Mouse (Mus musculus): ENCODE measurements around the gene As3mt.

The As3mt gene

GRCm38 (mm10) chr19:46696482-46696881 is 10.8 kb upstream of the As3mt start:
- in situ Hi-C loops (cut with MboI; ENCODE audit: low pct_unique_long_range_greater_than_20kb in 1 of 2, low sequenced_read_pairs in 2 of 2, unreplicated experiment in 1 of 2), result no loop called here

DNA sequence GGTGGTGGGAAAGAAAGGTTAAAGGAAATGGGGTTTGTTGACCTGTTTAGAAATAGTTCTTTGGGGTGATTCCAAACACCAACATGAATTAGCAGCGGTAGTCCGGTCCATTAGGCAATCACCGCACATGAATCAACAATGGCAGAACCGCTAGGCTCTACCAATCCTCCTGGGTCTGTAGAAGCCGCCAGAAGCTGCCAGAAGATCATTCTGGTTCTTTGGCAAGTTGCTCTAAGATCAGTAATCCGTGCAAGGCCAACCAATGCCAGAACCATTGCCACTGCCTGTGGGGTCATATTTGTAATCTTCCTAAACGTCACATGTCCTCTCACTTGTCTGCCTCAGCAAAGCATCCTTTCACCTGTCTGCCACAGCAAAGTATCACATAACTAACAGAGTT is 10.3 kb upstream of the As3mt start:
- in situ Hi-C loops (cut with MboI; ENCODE audit: low pct_unique_long_range_greater_than_20kb in 1 of 2, low sequenced_read_pairs in 2 of 2, unreplicated experiment in 1 of 2), result no loop called here

DNA sequence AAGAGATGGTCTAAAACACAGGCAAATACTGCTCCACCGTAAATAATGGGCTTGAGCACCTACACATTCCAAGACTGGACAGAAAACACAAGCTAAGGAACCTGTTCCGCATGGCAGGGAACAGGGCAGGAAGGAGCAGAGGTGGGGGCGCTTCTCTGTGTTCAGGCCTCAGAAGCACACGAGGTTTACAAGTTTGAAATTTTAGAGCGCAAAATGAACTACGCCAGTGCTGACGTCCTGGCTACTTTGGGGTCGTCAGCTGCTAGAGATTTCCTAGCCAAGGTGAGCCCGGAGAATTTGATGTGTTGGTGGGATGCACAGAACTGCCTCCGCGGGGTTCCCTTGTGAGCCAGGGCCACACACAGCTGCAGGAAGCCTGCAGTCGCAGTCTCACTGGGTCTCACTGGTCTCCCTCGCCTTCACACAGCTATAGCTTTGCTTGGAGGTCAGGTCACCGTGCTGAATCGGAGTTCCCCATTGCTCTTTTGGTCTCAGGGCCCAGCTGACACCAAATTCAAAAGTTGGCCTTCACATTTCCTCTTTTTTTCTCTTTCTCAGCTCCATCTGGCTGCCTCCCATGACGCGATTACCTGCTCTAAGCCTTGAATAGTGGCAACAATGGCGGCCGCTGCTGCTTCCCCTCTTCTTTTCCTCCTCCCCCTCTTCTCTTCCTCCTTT is 9.3 kb upstream of the As3mt start:
- in situ Hi-C loops (cut with MboI; ENCODE audit: low pct_unique_long_range_greater_than_20kb in 1 of 2, low sequenced_read_pairs in 2 of 2, unreplicated experiment in 1 of 2), result no loop called here

DNA sequence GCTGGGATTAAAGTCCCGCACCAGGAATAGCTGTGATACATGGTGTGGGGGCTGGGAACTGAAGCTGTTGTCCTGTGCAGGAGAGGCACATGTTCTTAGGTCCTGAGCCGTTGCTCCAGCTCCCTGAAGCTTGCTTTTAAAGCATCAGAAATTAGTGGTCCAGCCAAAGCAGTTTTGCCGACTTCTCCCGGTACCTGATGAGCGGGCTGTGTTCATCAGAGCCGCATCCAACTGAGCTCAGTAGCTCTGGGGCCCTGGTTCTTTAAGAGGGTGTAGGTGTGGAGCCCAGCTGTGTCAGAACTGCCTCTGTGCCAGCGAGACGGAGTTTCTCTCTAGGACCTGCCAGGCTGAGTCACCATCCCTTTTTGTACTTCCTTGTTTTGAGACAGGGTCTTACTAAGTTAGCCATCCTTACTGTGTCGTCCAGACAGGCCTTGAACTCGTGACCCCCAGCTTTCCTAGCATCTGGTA is 8.2 kb upstream of the As3mt start:
- in situ Hi-C loops (cut with MboI; ENCODE audit: low pct_unique_long_range_greater_than_20kb in 1 of 2, low sequenced_read_pairs in 2 of 2, unreplicated experiment in 1 of 2), result no loop called here

DNA sequence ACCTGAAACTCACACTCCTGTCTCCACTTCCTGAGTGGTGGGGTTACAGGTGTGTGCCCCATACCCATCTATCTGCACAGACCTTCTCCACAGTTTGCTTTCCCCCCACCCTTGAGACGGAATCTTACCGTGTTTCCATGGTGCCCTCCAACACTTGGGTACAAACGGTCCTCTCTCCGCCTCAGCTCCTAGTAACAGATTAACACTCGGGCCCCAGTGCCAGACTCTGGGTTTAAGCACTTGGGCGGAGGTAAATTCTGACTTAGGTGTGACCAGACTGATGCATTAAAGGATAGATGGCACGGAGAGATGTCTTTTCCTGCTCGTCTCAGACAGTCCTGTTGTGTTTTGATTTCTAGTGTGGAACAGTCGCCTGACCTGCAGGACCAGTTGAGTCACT is 6.1 kb upstream of the As3mt start:
- in situ Hi-C loops (cut with MboI; ENCODE audit: low pct_unique_long_range_greater_than_20kb in 1 of 2, low sequenced_read_pairs in 2 of 2, unreplicated experiment in 1 of 2), result no loop called here

DNA sequence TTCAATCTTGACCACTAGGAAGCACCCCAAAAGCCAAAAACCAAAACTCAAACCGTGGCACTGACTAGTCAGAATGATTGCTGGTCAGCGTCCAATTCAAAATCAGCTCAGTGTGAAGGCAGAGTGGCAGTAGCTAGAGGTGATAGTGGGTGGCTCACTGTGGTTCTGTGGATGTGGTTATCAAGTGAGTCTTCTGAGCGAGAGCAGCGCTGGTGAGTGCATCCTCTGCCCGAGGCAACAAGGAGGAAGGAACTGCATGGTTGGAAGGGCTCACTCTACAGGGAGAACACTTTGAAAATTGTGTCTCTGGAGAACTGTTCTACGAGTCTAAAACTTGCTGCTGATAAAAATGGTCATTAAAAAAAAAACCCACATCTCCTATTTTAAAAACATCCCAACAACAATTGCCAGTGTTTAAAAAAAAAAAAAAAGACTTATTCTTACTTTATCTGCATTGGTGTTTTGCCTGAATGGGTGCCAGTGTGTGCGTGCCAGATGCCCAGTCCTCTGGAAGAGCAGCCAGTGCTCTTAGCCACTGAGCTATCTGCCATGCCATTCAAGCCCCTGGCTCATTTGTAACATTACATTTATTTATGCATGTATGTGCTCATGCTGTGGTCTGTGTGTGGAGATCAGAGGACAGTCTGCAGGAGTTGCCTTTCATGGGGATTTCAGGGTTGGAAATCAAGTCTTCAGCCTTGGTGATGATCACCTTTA is 1.3 kb upstream of the As3mt start:
- in situ Hi-C loops (cut with MboI; ENCODE audit: low pct_unique_long_range_greater_than_20kb in 1 of 2, low sequenced_read_pairs in 2 of 2, unreplicated experiment in 1 of 2), result no loop called here

- in situ Hi-C loops (cut with MboI; ENCODE audit: low pct_unique_long_range_greater_than_20kb in 1 of 2, low sequenced_read_pairs in 2 of 2, unreplicated experiment in 1 of 2), result no loop called here
These were observed 540 bp upstream of the As3mt start for GRCm38 (mm10) chr19:46706540-46707295.

DNA sequence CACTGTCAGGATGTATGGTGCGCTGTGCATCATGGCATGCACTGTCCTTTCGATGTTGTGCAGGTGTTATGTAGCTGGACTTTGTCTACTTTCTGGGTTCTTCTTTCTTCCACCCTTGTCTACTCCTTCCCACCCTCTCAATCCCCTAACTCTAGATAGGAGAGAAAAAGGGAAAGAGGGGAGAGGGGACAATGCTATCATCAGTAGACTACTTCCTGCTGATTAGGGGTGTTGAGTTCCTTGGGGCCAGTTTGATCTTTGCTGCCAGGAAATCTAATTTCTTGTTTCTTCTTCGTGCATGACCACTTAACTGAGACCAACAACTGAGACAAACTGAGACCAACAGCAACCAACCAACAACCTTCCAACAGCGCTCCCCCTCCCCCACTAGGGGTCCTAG is 3.4 kb downstream of the As3mt start:
- in situ Hi-C loops (cut with MboI; ENCODE audit: low pct_unique_long_range_greater_than_20kb in 1 of 2, low sequenced_read_pairs in 2 of 2, unreplicated experiment in 1 of 2), result no loop called here

- in situ Hi-C loops (cut with MboI; ENCODE audit: low pct_unique_long_range_greater_than_20kb in 1 of 2, low sequenced_read_pairs in 2 of 2, unreplicated experiment in 1 of 2), result no loop called here
These were observed 7.0 kb downstream of the As3mt start for GRCm38 (mm10) chr19:46714234-46714633.

DNA sequence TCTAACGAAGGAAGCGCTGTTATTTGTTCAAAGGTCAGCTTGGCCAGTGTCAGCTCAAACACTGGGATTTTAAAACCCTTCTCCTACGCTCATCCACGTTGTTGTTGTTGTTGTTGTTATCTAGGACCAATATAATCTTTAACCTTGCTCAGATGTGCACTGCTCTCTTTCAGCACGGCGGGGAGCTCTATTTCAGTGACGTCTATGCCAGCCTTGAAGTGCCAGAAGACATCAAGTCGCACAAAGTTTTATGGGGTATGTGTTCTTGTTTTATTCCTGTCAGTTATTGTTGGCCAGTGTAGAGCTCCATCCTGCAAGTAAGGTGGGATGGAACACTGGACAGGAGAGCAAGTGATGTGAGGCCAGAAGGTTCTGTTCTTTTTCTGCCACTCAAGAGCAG is 7.8 kb downstream of the As3mt start:
- in situ Hi-C loops (cut with MboI; ENCODE audit: low pct_unique_long_range_greater_than_20kb in 1 of 2, low sequenced_read_pairs in 2 of 2, unreplicated experiment in 1 of 2), result no loop called here

DNA sequence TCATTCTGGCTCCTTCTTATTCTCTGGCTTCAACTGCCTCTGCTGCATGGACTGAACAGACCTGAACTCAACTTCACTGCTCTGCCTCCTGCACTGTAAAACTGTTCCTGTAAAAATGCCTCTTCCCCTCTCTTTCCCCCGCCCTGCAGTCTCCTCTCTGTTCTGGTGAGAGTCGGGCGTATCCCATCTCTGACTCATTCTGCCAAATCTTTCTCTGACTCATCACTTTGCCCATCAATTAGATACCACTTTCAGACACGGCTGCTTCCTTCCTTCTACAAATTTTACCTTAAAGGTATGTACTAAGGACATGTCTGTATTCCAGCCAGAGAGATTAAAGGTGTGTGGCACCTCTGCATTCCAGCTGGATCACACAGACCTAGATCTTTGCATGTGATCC is 10.9 kb downstream of the As3mt start:
- in situ Hi-C loops (cut with MboI; ENCODE audit: low pct_unique_long_range_greater_than_20kb in 1 of 2, low sequenced_read_pairs in 2 of 2, unreplicated experiment in 1 of 2), result no loop called here

- in situ Hi-C loops (cut with MboI; ENCODE audit: low pct_unique_long_range_greater_than_20kb in 1 of 2, low sequenced_read_pairs in 2 of 2, unreplicated experiment in 1 of 2), result no loop called here
These were observed 17.2 kb downstream of the As3mt start for GRCm38 (mm10) chr19:46724411-46724810.

DNA sequence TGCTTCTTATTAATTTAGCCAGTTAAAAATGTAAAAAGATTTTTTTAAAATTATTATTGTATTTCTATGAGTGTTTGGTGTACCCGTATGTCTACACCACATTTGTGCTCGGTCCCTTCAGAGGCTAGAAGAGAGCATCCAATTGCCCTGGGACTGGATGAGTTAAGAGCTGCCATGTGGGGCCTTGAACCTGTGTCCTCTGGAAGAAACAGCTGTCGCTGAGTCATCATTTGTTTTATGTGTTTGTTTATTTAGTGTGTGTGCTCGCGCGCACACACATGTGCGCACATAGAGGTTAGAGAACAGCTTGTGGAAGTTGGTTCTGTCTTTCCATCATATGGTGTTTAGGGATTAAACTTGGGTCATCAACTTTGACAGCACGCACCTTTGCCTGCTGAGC is 18.9 kb downstream of the As3mt start:
- in situ Hi-C loops (cut with MboI; ENCODE audit: low pct_unique_long_range_greater_than_20kb in 1 of 2, low sequenced_read_pairs in 2 of 2, unreplicated experiment in 1 of 2), result no loop called here

DNA sequence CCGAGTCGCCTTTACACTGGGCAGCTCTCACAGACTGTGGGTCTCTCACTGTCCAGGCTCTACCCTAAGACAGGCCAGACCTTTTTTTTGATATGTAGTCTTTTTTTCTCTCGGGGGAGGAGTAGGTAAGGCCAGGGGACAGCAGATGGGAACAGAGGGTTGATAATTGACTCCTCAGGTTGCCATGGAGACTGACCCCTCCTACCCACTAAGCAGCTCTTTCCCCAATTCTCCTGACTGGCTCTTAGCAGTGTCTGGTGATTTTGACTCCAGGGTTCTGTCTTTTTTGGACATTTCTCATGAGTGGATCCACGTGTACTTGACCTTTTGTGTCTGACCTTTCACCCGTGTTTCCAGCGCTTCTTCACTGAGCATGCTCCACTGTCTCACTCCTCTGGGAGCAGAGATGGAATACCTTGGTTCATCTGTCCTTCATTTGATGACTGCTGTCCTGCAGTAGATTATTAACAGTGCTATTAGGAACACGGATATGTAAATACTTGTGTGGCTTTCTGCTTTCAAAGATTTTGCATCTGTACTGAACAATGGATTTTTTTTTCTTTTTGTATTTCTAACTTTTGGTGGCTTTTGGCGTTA is 20.0 kb downstream of the As3mt start:
- in situ Hi-C loops (cut with MboI; ENCODE audit: low pct_unique_long_range_greater_than_20kb in 1 of 2, low sequenced_read_pairs in 2 of 2, unreplicated experiment in 1 of 2), result no loop called here

GRCm38 (mm10) chr19:46727945-46728540 is 20.8 kb downstream of the As3mt start:
- in situ Hi-C loops (cut with MboI; ENCODE audit: low pct_unique_long_range_greater_than_20kb in 1 of 2, low sequenced_read_pairs in 2 of 2, unreplicated experiment in 1 of 2), result no loop called here

GRCm38 (mm10) chr19:46728909-46729308 is 21.7 kb downstream of the As3mt start:
- in situ Hi-C loops (cut with MboI; ENCODE audit: low pct_unique_long_range_greater_than_20kb in 1 of 2, low sequenced_read_pairs in 2 of 2, unreplicated experiment in 1 of 2), result no loop called here

GRCm38 (mm10) chr19:46731351-46731750 is 24.1 kb downstream of the As3mt start:
- in situ Hi-C loops (cut with MboI; ENCODE audit: low pct_unique_long_range_greater_than_20kb in 1 of 2, low sequenced_read_pairs in 2 of 2, unreplicated experiment in 1 of 2), result loop anchor here in 1 of 2 experiments (5.0 kb wide), 2 partner anchors 64 to 144 kb away; no protein-coding TSS in a partner anchor

- in situ Hi-C loops (cut with MboI; ENCODE audit: low pct_unique_long_range_greater_than_20kb in 1 of 2, low sequenced_read_pairs in 2 of 2, unreplicated experiment in 1 of 2), result loop anchor here in 1 of 2 experiments (5.0 kb wide), 2 partner anchors 65 to 145 kb away; no protein-coding TSS in a partner anchor
These were observed 25.4 kb downstream of the As3mt start for GRCm38 (mm10) chr19:46732673-46733072.
